Mouse (Mus musculus) heart, embryonic 12.5 days (tissue): ENCODE data around the gene Tmeff1. TPM values are rescaled to one million over a fixed set of nuclear protein-coding genes. Genes with fewer than 3 reads are reported as not detected.

Source experiments
- ATAC-seq: fragments of 200-750 bp; cut with Nextera tagmentation; 2 replicates; pipeline ENCODE4 v1.8.0; 2017; ENCODE audit warnings: moderate TSS enrichment, moderate library complexity; ENCODE audit not compliant: insufficient number of reproducible peaks, low FRiP score
- H3K27ac ChIP-seq: fragments of 300-500 bp; sonication (generic); 2 replicates; pipeline ENCODE4 v1.5.1; 2016; ENCODE audit warnings: mild to moderate bottlenecking, moderate library complexity; ENCODE audit not compliant: poor library complexity, severe bottlenecking
- H3K27me3 ChIP-seq: fragments of 300-500 bp; sonication (generic); replicated peaks from 2 replicates; pipeline ENCODE4 v1.6.1; 2016; ENCODE audit warnings: mild to moderate bottlenecking, moderate library complexity
- H3K36me3 ChIP-seq: fragments of 300-500 bp; sonication (generic); 2 replicates; pipeline ENCODE4 v1.6.1; 2016; ENCODE audit warnings: mild to moderate bottlenecking, moderate library complexity
- H3K4me1 ChIP-seq: fragments of 300-500 bp; sonication (generic); replicated peaks from 2 replicates; pipeline ENCODE4 v1.6.1; 2016; ENCODE audit warnings: mild to moderate bottlenecking
- H3K4me2 ChIP-seq: fragments of 300-500 bp; sonication (generic); 2 replicates; pipeline ENCODE4 v1.6.1; 2016; ENCODE audit warnings: mild to moderate bottlenecking, moderate library complexity
- H3K4me3 ChIP-seq: fragments of 300-500 bp; sonication (generic); 2 replicates; pipeline ENCODE4 v1.5.1; 2016; ENCODE audit warnings: mild to moderate bottlenecking
- H3K9ac ChIP-seq: fragments of 300-500 bp; sonication (generic); 2 replicates; pipeline ENCODE4 v1.6.1; 2016; ENCODE audit warnings: mild to moderate bottlenecking, moderate library complexity
- H3K9me3 ChIP-seq: fragments of 300-500 bp; sonication (generic); replicated peaks from 2 replicates; pipeline ENCODE4 v1.6.1; 2016; ENCODE audit warnings: mild to moderate bottlenecking, moderate library complexity
- WGBS: fragments of 180-500 bp; shearing (Covaris S2); methylation state at CpG from one replicate; pipeline ENCODE4 v1.1.7; 2016; 5-methylcytosine and 5-hydroxymethylcytosine counted together
- polyA plus RNA-seq: library from polyadenylated mRNA; unstranded; fragments of >200 nt; fragmentation: Nextera tagmentation; extraction: Ambion mirVana; gene quantifications from 2 replicates; pipeline ENCODE4 v1.2.1, GENCODE M21; 2016

Gene Tmeff1
- polyA plus RNA-seq, 1 experiment from 2014 or later = 54.8 TPM

DNA sequence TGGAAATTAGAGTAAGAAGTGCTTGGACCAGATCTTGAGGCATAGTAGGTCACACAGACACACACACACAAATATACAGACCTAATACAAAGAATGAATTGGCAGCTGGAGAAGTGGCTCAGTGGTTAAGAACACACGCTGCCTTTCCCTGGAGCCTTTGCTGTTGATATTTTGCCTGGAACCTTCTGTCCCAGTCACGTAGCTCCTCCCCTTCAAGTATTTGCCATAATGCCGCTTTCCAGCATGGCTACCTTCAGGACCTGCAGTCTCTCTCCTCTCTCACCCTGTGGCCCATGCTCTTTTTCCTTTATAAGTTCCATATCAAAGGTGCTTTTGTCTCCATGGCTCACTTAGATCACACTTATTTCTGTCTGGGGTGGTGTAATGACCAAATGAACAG, 6.4 kb downstream of the Tmeff1 start:
- no peak for ATAC-seq
- Histone ChIP-seq H3K4me1 (peaks cover 18% of the 10 kb centered on the region; the same call in 1 of the 2 replicates), H3K27me3 (no peaks in the 10 kb centered on the region), H3K9ac (no peak overlapping the region), H3K4me2 (no peak overlapping the region), H3K4me3 (no peak overlapping the region), H3K27ac (no peak overlapping the region), H3K9me3 (no peaks in the 10 kb centered on the region), H3K36me3 (peaks cover 3% of the 10 kb centered on the region; the same call in 1 of the 2 replicates)
- 84% methylated on average over 3 of the region's 3 CpGs for WGBS

DNA sequence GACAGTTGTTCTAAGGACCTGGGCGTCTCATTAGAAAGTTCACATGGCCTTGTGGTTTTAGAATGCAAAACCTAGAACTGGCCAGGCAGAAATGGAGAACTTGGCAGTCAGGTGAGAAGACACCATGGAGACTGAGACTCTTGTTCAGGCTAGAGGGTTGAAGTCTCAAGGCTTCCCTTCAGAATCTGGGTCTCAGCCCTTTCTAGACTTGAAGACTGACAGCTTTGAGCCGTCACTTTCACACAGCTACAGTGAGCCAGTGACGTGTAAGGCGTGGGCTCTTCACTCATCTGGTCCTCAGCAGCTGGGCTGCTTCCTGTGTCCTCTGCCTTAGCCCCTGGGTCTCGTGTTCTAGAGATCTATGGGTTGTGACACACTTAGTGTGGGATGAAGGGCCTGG, 7.4 kb downstream of the Tmeff1 start:
- H3K4me2 ChIP-seq = no peak overlapping the region
- no peaks in the 10 kb centered on the region for H3K27me3 ChIP-seq
- H3K4me3 ChIP-seq = no peak overlapping the region
- ATAC-seq = no peak
- H3K27ac ChIP-seq = no peak overlapping the region
- H3K9me3 ChIP-seq = no peaks in the 10 kb centered on the region
- H3K36me3 ChIP-seq = peaks cover 3% of the 10 kb centered on the region; the same call in 1 of the 2 replicates
- peaks cover 23% of the 10 kb centered on the region for H3K4me1 ChIP-seq
- H3K9ac ChIP-seq = no peak overlapping the region
- WGBS = 43% methylated on average over 5 of the region's 5 CpGs

DNA sequence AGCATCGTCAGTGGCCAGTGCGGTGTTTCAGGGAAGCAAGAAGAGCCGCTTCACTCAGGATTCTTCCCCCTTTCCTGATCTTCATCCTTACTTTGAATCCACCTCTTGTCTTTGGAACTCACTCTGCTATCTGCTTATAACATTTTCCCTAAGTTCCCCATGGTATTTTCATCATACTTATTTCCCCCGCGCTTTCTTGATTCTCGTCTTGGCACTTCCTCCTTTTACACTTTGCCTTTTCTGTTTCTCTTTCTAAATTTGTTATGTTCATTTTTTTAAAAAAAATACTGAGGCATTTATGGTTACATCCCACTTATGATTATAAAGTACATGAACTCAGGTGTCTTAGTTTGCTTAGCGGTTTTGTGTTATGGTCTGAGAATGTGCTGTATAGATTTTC, 7.9 kb downstream of the Tmeff1 start:
- 88% methylated on average over 7 of the region's 7 CpGs for WGBS

DNA sequence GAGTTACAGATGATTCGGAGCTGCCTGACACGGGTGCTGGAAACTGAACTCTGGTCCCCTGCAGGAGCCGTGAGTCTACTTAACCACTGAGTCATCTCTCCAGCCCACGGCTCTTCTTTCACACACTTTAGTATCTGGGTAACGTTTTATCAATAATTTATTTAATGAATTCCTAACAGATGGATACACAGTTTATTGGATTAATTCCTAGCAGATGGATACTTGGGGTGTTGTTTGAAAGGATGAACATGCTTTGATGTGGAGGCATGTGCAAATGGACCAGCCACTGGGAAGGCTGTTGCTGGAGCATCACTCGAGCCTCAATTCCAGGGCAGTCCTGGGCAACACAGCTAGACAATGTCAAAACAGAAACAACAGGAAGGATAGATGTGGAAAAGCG, 11.1 kb downstream of the Tmeff1 start:
- Histone ChIP-seq H3K4me2 (no peak overlapping the region), H3K27me3 (no peaks in the 10 kb centered on the region), H3K9ac (no peak overlapping the region), H3K36me3 (no peaks in the 10 kb centered on the region), H3K4me3 (no peak overlapping the region), H3K4me1 (peaks cover 22% of the 10 kb centered on the region), H3K9me3 (no peaks in the 10 kb centered on the region), H3K27ac (no peak overlapping the region)
- ATAC-seq = no peak
- WGBS = 97% methylated on average over 7 of the region's 7 CpGs

More for the DNA sequence above, 7.9 kb downstream of the Tmeff1 start:
- no peak overlapping the region for H3K4me2 ChIP-seq
- peaks cover 23% of the 10 kb centered on the region for H3K4me1 ChIP-seq
- H3K4me3 ChIP-seq = no peak overlapping the region
- no peak for ATAC-seq
- H3K9ac ChIP-seq = no peak overlapping the region
- no peak overlapping the region for H3K27ac ChIP-seq
- H3K9me3 ChIP-seq = no peaks in the 10 kb centered on the region
- H3K36me3 ChIP-seq = no peaks in the 10 kb centered on the region
- H3K27me3 ChIP-seq = no peaks in the 10 kb centered on the region

DNA sequence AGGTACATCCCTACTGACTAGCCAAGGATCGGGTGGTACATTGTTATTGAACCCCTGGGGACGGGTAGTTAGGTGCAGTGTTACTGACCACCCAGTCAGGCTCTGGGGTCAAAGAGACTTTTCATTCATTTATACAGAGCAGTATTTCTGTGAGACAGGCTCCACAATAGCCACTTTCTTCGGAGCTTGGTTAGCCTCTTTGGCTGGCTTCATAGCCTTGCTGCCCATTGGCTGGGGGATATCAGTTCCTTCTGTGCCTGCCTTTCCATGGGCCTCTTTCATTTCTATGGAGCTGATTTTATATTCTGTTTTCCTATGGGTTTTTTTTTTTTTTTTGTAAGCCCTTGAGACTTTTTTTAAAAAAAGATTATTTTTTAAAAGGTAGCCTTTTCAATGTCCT, 20.7 kb downstream of the Tmeff1 start:
- Histone ChIP-seq H3K36me3 (peaks cover 12% of the 10 kb centered on the region), H3K4me1 (no peaks in the 10 kb centered on the region), H3K9me3 (no peaks in the 10 kb centered on the region), H3K4me2 (no peak overlapping the region), H3K4me3 (no peak overlapping the region), H3K27me3 (no peaks in the 10 kb centered on the region), H3K9ac (no peak overlapping the region), H3K27ac (no peak overlapping the region)
- no peak for ATAC-seq
- WGBS = 79% methylated on average over 3 of the region's 3 CpGs

DNA sequence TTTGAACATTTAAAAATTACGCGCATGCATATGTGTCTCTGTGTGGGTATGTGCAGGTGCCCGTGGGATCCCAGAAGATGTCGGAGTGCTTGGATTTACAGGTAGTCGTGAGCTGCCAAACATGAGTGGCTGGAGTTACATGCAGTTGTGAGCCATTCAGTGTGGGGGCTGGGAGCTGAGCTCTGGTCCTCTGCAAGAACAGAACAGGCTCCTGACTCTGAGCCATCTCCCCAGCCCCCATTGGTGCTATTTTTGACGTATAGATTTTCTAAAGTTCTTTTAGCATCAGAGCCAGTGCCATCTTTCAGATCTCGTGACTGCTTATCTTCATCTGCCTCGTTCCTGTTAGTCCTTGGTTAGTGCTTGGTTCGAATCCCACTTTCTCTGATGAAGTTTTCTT, 24.5 kb downstream of the Tmeff1 start:
- no peak for ATAC-seq
- H3K4me1 ChIP-seq = no peaks in the 10 kb centered on the region
- H3K4me3 ChIP-seq = no peak overlapping the region
- 81% methylated on average over 9 of the region's 9 CpGs for WGBS
- no peak overlapping the region for H3K9ac ChIP-seq
- no peaks in the 10 kb centered on the region for H3K9me3 ChIP-seq
- no peak overlapping the region for H3K4me2 ChIP-seq
- H3K36me3 ChIP-seq = peaks cover 15% of the 10 kb centered on the region
- H3K27ac ChIP-seq = no peak overlapping the region
- no peaks in the 10 kb centered on the region for H3K27me3 ChIP-seq

DNA sequence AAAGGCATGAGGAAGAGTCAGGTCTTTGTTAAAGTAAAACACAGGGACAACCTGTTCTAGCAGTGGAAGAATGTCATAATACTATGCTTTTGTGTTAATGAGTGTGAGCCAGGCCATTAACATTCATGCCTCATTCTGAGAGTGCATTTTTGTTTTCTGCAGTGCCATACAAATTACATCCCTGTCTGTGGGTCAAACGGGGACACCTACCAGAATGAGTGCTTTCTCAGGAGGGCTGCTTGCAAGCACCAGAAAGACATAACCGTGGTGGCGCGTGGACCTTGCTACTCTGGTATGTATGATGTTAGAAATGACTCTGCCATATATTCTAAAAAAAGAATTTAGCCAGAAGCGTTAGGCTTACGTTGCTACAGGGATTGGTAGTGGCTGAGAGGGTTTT, 25.3 kb downstream of the Tmeff1 start:
- H3K4me1 ChIP-seq = no peaks in the 10 kb centered on the region
- H3K27ac ChIP-seq = no peak overlapping the region
- ATAC-seq = no peak
- H3K36me3 ChIP-seq = peaks cover 16% of the 10 kb centered on the region
- H3K4me2 ChIP-seq = no peak overlapping the region
- 81% methylated on average over 6 of the region's 6 CpGs for WGBS
- H3K9ac ChIP-seq = no peak overlapping the region
- no peak overlapping the region for H3K4me3 ChIP-seq
- no peaks in the 10 kb centered on the region for H3K27me3 ChIP-seq
- no peaks in the 10 kb centered on the region for H3K9me3 ChIP-seq

DNA sequence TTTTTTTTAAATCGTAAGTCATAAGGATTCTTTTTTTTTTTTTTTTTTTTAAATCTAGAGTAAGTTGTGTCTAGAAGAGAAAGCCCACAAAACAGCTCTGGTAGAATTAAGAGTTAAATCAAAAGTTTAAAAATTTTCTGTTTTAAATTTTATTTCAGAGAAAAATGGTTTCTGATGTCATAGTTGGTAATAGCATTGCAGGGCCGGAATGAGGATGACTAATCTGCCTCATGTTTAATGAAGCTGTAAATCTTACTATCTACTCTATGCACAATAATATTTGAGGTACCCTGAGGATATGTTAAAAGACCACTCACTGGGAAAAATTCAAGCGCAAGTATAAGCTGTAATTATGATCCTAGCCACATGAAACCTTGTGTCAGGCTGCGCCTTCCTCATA, 30.5 kb downstream of the Tmeff1 start:
- WGBS = 93% methylated on average over 4 of the region's 4 CpGs
- Histone ChIP-seq H3K27ac (no peak overlapping the region), H3K27me3 (no peaks in the 10 kb centered on the region), H3K4me2 (no peak overlapping the region), H3K9ac (no peak overlapping the region), H3K4me1 (peaks cover 7% of the 10 kb centered on the region; the same call in 1 of the 2 replicates), H3K36me3 (peaks cover 32% of the 10 kb centered on the region), H3K9me3 (no peaks in the 10 kb centered on the region), H3K4me3 (no peak overlapping the region)
- no peak for ATAC-seq

DNA sequence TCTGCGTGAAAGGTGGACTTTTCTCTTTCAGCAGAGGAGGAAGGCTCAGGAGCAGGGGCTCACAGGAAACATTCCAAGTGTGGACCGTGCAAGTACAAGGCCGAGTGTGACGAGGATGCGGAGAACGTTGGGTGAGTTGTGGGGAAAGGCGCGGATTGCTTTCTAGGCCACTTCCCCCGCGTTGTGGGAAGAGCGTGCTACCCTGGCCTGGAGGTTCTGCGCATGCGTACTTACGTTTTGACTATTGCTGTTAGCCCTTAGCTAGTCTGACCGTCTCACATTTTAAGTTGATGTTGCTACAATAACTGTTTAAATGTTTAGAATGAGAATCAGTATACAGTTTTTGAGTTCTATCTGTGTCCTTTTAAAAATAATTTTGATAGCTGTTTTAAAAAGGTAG, 32.2 kb downstream of the Tmeff1 start:
- ATAC-seq = no peak
- H3K27ac ChIP-seq = no peak overlapping the region
- H3K27me3 ChIP-seq = no peaks in the 10 kb centered on the region
- no peak overlapping the region for H3K9ac ChIP-seq
- H3K36me3 ChIP-seq = peaks cover 34% of the 10 kb centered on the region
- H3K9me3 ChIP-seq = no peaks in the 10 kb centered on the region
- H3K4me3 ChIP-seq = no peak overlapping the region
- peaks cover 7% of the 10 kb centered on the region; the same call in 1 of the 2 replicates for H3K4me1 ChIP-seq
- WGBS = 94% methylated on average over 15 of the region's 15 CpGs
- H3K4me2 ChIP-seq = no peak overlapping the region

DNA sequence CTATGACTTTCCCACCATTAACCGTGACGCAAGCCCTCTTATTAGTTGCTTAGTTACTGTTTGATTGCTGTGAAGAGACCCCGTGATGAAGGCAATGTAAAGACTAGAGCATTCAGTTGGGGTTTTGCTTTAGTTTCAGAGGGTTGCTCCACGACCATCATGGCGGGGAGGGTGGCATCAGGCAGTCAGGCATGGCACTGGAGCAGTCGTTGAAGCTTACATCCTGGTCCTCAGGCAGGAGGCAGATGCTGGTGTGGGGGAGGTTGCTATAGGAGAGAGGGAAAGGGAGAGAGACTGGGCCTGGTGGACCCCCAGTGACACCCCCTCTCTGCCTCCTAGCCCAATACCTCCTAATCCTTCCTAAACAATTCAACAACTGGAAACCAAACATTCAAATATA, 35.1 kb downstream of the Tmeff1 start:
- Histone ChIP-seq H3K9me3 (no peaks in the 10 kb centered on the region), H3K36me3 (peaks cover 42% of the 10 kb centered on the region), H3K4me2 (no peak overlapping the region), H3K27me3 (no peaks in the 10 kb centered on the region), H3K27ac (no peak overlapping the region), H3K4me3 (no peak overlapping the region), H3K9ac (no peak overlapping the region), H3K4me1 (peaks cover 7% of the 10 kb centered on the region; the same call in 1 of the 2 replicates)
- 90% methylated on average over 6 of the region's 6 CpGs for WGBS
- ATAC-seq = no peak

DNA sequence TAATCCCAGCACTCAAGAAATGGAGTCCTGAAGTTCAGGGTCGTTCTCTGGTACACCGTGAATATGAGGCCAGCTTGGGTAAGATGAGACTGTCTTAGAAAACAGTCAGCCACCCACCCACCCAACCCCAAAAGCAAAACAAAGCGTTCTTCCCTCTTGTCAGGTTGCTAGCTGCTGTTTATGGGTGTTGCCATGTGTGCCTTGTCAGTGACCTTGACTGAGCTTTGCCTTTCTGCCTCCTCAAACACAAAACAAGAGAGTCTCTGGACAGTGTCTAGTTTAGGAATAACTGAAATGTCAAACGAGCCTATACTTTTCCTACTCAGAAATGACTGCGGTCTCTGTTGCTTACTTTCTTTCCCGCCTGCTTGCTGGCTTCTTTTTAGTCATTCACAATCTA, 37.3 kb downstream of the Tmeff1 start:
- Histone ChIP-seq H3K4me2 (no peak overlapping the region), H3K9me3 (no peaks in the 10 kb centered on the region), H3K4me3 (no peak overlapping the region), H3K36me3 (peaks cover 37% of the 10 kb centered on the region), H3K4me1 (no peaks in the 10 kb centered on the region), H3K27ac (no peak overlapping the region), H3K27me3 (no peaks in the 10 kb centered on the region), H3K9ac (no peak overlapping the region)
- 78% methylated on average over 6 of the region's 6 CpGs for WGBS
- ATAC-seq = no peak

DNA sequence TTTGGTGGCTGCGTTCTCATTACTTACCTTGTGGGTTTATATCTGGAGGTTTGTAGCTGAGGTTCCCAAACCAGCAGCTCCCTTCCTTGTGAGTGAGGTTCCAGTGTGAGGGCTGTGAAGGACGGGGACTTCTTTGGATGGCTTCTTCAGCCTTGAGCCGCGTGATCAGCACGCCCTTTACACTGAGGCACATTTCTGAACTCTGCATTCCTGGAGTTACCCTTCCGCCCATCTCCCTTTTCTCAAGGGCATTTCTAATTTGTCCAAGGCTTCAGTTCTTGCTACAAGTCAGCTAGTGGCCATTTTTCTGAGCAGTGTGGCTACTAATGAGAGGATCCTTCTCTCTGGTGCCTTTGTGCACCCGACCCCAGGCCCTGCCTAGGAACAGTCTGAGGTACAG, 38.0 kb downstream of the Tmeff1 start:
- Histone ChIP-seq H3K36me3 (peaks cover 41% of the 10 kb centered on the region), H3K4me1 (no peaks in the 10 kb centered on the region), H3K4me3 (no peak overlapping the region), H3K9me3 (no peaks in the 10 kb centered on the region), H3K4me2 (no peak overlapping the region), H3K9ac (no peak overlapping the region), H3K27ac (no peak overlapping the region), H3K27me3 (no peaks in the 10 kb centered on the region)
- ATAC-seq = no peak
- 87% methylated on average over 7 of the region's 7 CpGs for WGBS
